ENCODE assay signal across 17 mouse cellular contexts in genomic region chr4:134120192-134120805, GRCm38 (mm10). TPM values are rescaled to one million over a fixed set of nuclear protein-coding genes. Genes with fewer than 3 reads are reported as not detected.
DNase-seq lines count a peak whose midpoint lies in the region; TF ChIP-seq lines count a peak whose summit lies in the region.
"Had no signal": no experiment of that assay in that cellular context is flagged by ENCODE, and none has a peak within 500 bp of the region (broad histone marks: within the 10 kb centered on the region; RNA-seq: fewer than 3 reads in every experiment).

No protein-coding gene starts in this region.

- intact Hi-C loops in gastrocnemius, adult 2 months (cut with DNase I) = no loop called here

- peak; percentile 7 for DNase-seq in gastrocnemius, adult 2 months
- no peak for DNase-seq in gastrocnemius, postnatal 25 days
- peak; percentile 24 for DNase-seq in thymus, postnatal 14 days
- no peak for DNase-seq in thymus, postnatal 0 days (ENCODE audit: low spot score)
- DNase-seq in left cerebral cortex, adult 11 months (ENCODE audit: low spot score) = no peak
- no peak for DNase-seq in MN1 (ENCODE audit: low spot score)
- no peak for DNase-seq in cerebellum, postnatal 4 days (ENCODE audit: low spot score in 2 of 2)
- DNase-seq: adrenal gland, adult 2 months had no signal

- no peaks in the 10 kb centered on the region for H3K36me3 ChIP-seq in macrophage (ENCODE audit: inconsistent target)
- H3K36me3 ChIP-seq: embryonic facial prominence, embryonic 15.5 days; forebrain, embryonic 15.5 days; hindbrain, embryonic 12.5 days; lung, embryonic 15.5 days; midbrain, embryonic 13.5 days; neural tube, embryonic 13.5 days had no signal

- no peak for TF ChIP-seq CTCF in gastrocnemius, adult 2 months (IDR thresholded peaks at IDR 0.05)

- no peak overlapping the region for H3K4me3 ChIP-seq in gastrocnemius, adult 2 months
- no peak overlapping the region for H3K4me3 ChIP-seq in macrophage (ENCODE audit: inconsistent target)
- H3K4me3 ChIP-seq: embryonic facial prominence, embryonic 15.5 days; forebrain, embryonic 15.5 days; hindbrain, embryonic 12.5 days; lung, embryonic 15.5 days; midbrain, embryonic 13.5 days; neural tube, embryonic 13.5 days had no signal

- no peak overlapping the region for H3K27ac ChIP-seq in gastrocnemius, adult 2 months
- peak overlapping the region; percentile 28 for H3K27ac ChIP-seq in macrophage
- H3K27ac ChIP-seq: embryonic facial prominence, embryonic 15.5 days; forebrain, embryonic 15.5 days; hindbrain, embryonic 12.5 days; lung, embryonic 15.5 days; midbrain, embryonic 13.5 days; neural tube, embryonic 13.5 days had no signal

- H3K79me2 ChIP-seq in macrophage (ENCODE audit: inconsistent target) = peaks cover 4% of the 10 kb centered on the region; the same call in 1 of the 2 replicates

- 50% methylated on average over 6 of the region's 6 CpGs for WGBS in macrophage (ENCODE audit: missing documents)

RNA-seq across cellular contexts. Expression of gene Sh3bgrl3, which starts 8.3 kb away (rescaled TPM):
- total RNA-seq in gastrocnemius, adult 2 months (2021) = 10 to 100 TPM; 12.2 to 27.1 TPM
- 10 to 100 TPM; 19.1 to 26.6 TPM for total RNA-seq in gastrocnemius, postnatal 25 days (2021)
- polyA plus RNA-seq in thymus, postnatal 0 days (2015; fragmentation: Nextera tagmentation; extraction: Ambion mirVana) = 1,143 and 1,161 TPM in 2 replicates
- total RNA-seq in macrophage (2018; cell fraction: chromatin; rRNA removed) = 100 to 1,000 TPM in 1 of 26 experiments, 10 to 100 TPM in 25; 12.2 to 104 (median 43.8) TPM
- total RNA-seq in macrophage (2018; cell fraction: cytosol; rRNA removed) = 1,000 to 10,000 TPM in 13 of 26 experiments, 100 to 1,000 TPM in 13; 834 to 1,250 (median 980) TPM
- 100 to 1,000 TPM in 20 of 26 experiments, 10 to 100 TPM in 6; 36.3 to 257 (median 152) TPM for total RNA-seq in macrophage (2018; cell fraction: nucleus; rRNA removed)
- 849 to 1,117 TPM (median 993 TPM) in 3 replicates for polyA plus RNA-seq in macrophage (2018)

RNA-seq across cellular contexts. Expression of gene Ubxn11, which starts 17.9 kb away (rescaled TPM):
- total RNA-seq in gastrocnemius, adult 2 months (2021) = 1 to 10 TPM in 1 of 2 experiments, under 1 TPM in 1; 0.71 to 1.9 TPM
- 1 to 10 TPM; 1.0 to 1.3 TPM for total RNA-seq in gastrocnemius, postnatal 25 days (2021)
- polyA plus RNA-seq in thymus, postnatal 0 days (2015; fragmentation: Nextera tagmentation; extraction: Ambion mirVana) = 15.1 and 15.2 TPM in 2 replicates
- 10 to 100 TPM in 25 of 26 experiments, 1 to 10 TPM in 1; 3.9 to 28.3 (median 19.3) TPM for total RNA-seq in macrophage (2018; cell fraction: chromatin; rRNA removed)
- total RNA-seq in macrophage (2018; cell fraction: cytosol; rRNA removed) = 1 to 10 TPM in 16 of 26 experiments, under 1 TPM in 10; 0.44 to 2.6 (median 1.1) TPM
- 10 to 100 TPM in 8 of 26 experiments, 1 to 10 TPM in 18; 5.0 to 14.9 (median 8.9) TPM for total RNA-seq in macrophage (2018; cell fraction: nucleus; rRNA removed)
- 1.0 to 3.2 TPM (median 1.3 TPM) in 3 replicates for polyA plus RNA-seq in macrophage (2018)

RNA-seq across cellular contexts. Expression of gene Cd52, which starts 25.4 kb away (rescaled TPM):
- total RNA-seq in gastrocnemius, adult 2 months (2021) = under 1 TPM in 1 of 2 experiments, not detected in 1; 0.71 TPM
- total RNA-seq in gastrocnemius, postnatal 25 days (2021) = 1 to 10 TPM in 1 of 2 experiments, under 1 TPM in 1; 0.61 to 1.2 TPM
- polyA plus RNA-seq in thymus, postnatal 0 days (2015; fragmentation: Nextera tagmentation; extraction: Ambion mirVana) = 1,124 and 1,206 TPM in 2 replicates
- total RNA-seq in macrophage (2018; cell fraction: chromatin; rRNA removed) = 100 to 1,000 TPM in 6 of 26 experiments, 10 to 100 TPM in 15, 1 to 10 TPM in 5; 6.1 to 152 (median 49.1) TPM
- total RNA-seq in macrophage (2018; cell fraction: cytosol; rRNA removed) = 1,000 to 10,000 TPM in 13 of 26 experiments, 100 to 1,000 TPM in 13; 306 to 2,085 (median 961) TPM
- 100 to 1,000 TPM in 16 of 26 experiments, 10 to 100 TPM in 10; 26.5 to 781 (median 239) TPM for total RNA-seq in macrophage (2018; cell fraction: nucleus; rRNA removed)
- polyA plus RNA-seq in macrophage (2018) = 559 to 720 TPM (median 599 TPM) in 3 replicates
- polyA plus RNA-seq: Patski had no signal

RNA-seq across cellular contexts. Expression of gene Crybg2, which starts 59.7 kb away (rescaled TPM):
- total RNA-seq in gastrocnemius, adult 2 months (2021) = not detected
- not detected for total RNA-seq in gastrocnemius, postnatal 25 days (2021)
- polyA plus RNA-seq in thymus, postnatal 0 days (2015; fragmentation: Nextera tagmentation; extraction: Ambion mirVana) = 6.1 and 6.4 TPM in 2 replicates
- not detected for total RNA-seq in macrophage (2018; cell fraction: chromatin; rRNA removed)
- total RNA-seq in macrophage (2018; cell fraction: cytosol; rRNA removed) = not detected
- total RNA-seq in macrophage (2018; cell fraction: nucleus; rRNA removed) = not detected
- polyA plus RNA-seq in macrophage (2018) = not detected in 3 replicates
- total RNA-seq: gastrocnemius, adult 8-10 months had no signal

Comparison
In these comparisons a context has a peak if more than half of its experiments do, and no peak if none do; other contexts are left out.
1. DNase-seq: peak in gastrocnemius, adult 2 months (single experiment) and thymus, postnatal 14 days (single experiment); none in gastrocnemius, postnatal 25 days (single experiment), thymus, postnatal 0 days (single experiment), left cerebral cortex, adult 11 months (single experiment), MN1 (single experiment) and cerebellum, postnatal 4 days (0 of 2).